Mouse (Mus musculus) urinary bladder, postnatal 36 days (tissue): Measurements from ENCODE around the gene Rarg.
A peak's percentile ranks its signal among the peaks of the same experiment; 100 is the strongest.
"Not testable (repeated sequence)": the region's sequence is repeated elsewhere in the genome, so short reads cannot be mapped to it uniquely, and the experiment has no call there.

ENCODE experiments used
- DNase-seq, 2 experiments: peaks; one replicate each; pipeline ENCODE4 v3.0.0; 2022; ENCODE audit warnings: low spot score in 2 of 2, mixed read lengths in 1 of 2

The Rarg gene

GRCm38 (mm10) chr15:102238543-102239259 is 18.6 kb downstream of the Rarg start:
- DNase-seq = no peak

GRCm38 (mm10) chr15:102235371-102236027 is 21.8 kb downstream of the Rarg start:
- DNase-seq = peak; percentile 54 to 62

GRCm38 (mm10) chr15:102233896-102234295 is 23.4 kb downstream of the Rarg start:
- DNase-seq = no peak

- no peak for DNase-seq
Observed at GRCm38 (mm10) chr15:102232764-102233163, 24.6 kb downstream of the Rarg start.

DNA sequence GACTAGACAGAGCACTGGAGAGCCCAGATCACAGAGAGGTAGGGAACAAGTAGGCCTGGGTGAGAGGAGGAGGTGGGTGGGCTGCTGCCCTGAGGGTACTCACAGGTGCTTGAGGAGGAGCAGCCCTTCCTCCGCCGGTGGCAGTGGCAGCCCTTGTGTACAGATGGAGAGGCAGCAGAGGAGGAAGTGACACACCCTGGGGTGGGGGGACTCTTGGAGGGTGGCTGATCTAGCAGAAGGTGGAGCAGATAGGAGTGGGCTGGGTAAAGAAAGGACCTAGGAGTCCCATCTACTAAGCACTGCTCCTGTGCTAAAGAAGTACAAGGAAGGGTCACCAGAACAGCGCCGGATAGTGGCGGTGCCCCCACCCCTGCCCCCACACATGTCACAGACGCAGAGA is 25.6 kb downstream of the Rarg start, which contains the start of gene Itgb7:
Gene Itgb7, minus strand, starts transcription at position 197 of the 400 bp plus-strand sequence.
- no peak for DNase-seq

- no peak for DNase-seq
Observed at GRCm38 (mm10) chr15:102230408-102231321, 26.7 kb downstream of the Rarg start.

- DNase-seq = not testable (repeated sequence)
Observed at GRCm38 (mm10) chr15:102225619-102226018, 31.7 kb downstream of the Rarg start.

GRCm38 (mm10) chr15:102224992-102225617 is 32.2 kb downstream of the Rarg start:
- no peak for DNase-seq

DNA sequence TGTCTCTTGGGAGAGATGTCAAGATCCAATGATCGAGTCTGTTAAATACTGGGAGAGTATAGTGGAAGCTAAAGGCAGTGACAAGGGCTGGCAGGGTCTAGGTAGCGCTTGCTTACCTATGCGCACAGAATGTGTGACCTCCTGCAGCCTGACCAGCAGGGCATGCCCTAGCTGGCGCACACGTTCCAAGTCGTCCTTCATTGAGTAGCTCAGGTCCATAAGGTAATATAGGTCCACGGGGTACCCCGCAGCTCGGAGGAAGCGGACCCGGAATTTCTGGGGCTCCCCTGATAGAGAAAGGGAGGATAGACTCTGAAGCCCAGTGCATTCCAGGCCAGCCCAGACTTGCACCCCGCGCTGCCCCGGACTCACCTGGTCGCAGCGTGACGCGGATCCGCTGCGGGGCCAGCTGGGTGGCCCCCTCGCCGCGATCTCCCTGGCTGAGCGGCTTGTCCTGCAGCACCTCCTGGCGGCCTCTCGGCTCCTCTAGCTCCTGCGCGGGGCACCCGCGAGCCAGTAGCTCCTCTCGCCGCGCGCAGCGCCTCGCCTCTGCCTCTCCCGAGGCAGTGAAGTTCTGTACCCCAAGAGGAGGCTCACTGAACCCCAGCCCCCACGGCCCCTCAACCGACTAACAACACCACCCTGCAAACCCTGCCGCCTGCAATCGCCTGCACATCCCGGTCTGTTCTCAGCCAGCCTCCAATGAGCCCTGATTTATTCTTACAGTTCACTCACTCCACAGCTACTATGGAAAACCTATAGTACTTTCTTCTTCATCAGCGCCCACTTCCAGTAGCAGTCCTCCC is 32.9 kb downstream of the Rarg start:
- DNase-seq = peak; percentile 72 to 84

GRCm38 (mm10) chr15:102222386-102222785 is 34.9 kb downstream of the Rarg start:
- no peak for DNase-seq

- no peak for DNase-seq
Observed at GRCm38 (mm10) chr15:102217325-102217724, 40.0 kb downstream of the Rarg start.

GRCm38 (mm10) chr15:102216459-102217228 is 40.7 kb downstream of the Rarg start:
- no peak for DNase-seq

DNA sequence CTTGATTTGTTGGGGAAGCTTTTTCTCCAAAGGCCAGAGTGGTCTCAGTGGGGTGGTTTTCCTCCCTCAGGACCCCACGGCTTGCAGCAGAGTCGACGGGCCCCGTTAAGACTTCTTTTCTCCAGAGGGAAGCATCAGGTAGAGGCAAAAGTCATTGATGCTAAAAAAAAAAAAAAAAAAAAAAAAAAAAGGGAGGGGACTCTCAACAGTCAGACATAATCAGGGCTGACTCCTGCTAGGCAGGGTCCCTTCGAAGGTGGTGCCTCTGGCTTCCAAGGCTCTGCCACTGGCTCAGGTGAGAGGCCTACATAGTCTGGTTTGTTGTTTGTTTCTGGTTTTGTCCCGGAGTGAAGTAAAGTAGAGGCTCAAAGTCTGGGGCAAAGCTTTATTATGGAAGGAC is 41.7 kb downstream of the Rarg start:
- no peak for DNase-seq

DNA sequence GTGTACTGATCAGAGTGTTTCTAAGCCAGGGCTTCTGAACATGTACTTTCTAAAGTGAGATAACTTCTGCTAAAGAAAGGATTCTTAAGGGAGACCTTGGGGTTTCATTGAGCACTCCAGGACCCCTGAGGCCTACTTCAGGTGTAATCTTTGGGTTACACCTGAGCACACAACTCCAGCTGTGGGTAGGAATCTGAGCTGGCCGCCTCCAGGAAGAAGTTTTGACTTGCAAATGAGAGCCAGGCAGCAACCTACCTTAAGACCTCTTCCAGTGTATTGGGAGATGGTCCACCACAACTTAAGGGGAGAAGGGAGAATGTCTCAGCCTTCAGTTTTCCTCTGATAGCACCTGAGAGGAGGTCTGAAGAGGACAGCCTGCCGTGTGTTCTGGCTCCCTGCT is 43.2 kb downstream of the Rarg start:
- no peak for DNase-seq

- DNase-seq = no peak
Observed at GRCm38 (mm10) chr15:102211895-102212294, 45.4 kb downstream of the Rarg start.

GRCm38 (mm10) chr15:102210816-102211215 is 46.5 kb downstream of the Rarg start:
- DNase-seq = no peak

GRCm38 (mm10) chr15:102209114-102209513 is 48.2 kb downstream of the Rarg start:
- no peak for DNase-seq

DNA sequence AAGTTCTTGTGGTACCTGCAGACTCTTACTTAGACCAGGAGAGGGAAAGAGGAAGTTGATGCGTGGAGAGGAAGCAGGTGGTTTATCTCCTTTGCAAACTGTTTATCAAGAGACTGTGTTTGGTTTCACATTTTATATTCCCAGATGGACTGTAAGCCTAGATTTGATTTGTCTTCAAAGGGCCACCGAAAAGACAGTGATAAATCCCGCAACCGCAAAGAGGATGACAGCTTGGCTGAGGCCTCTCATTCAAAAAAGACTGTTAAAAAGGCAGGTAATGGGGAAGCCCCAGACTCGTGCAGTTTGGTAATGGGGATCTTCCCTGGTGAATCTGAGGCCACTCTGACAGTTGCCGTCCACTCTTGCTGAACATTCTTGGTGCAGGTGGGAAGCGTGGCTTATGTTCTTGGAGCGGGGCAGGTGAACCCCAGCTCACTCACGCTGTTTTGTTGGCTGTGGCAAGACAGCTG is 49.2 kb downstream of the Rarg start:
- no peak for DNase-seq

GRCm38 (mm10) chr15:102207351-102207750 is 50.0 kb downstream of the Rarg start:
- DNase-seq = no peak

DNA sequence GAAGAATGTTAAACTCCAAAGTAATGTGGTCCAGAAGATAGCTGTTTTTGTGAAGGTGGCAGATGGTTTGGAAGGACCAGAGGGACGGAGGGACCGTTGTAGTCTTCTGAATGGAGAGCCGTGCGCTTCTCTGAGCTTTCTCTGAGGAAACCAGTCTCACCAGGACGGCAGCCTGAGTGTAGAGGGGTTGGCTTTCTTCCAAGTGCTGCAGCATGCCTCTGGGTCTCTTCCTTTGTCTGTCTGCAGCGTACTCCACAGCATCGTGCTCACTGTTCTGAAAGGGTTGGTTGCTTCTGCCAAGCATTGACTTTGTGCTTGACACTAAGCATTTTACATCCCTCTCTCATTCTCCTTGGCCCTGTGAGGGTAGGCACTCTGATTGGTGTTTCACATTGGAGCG is 51.5 kb downstream of the Rarg start:
- no peak for DNase-seq
